In genomic region chr16:3114473-3115335, GRCm38 (mm10) we compare ENCODE assay signal across 8 mouse cellular contexts.
DNase-seq lines count a peak whose midpoint lies in the region; ATAC-seq and TF ChIP-seq lines count a peak whose summit lies in the region.
"Not testable (repeated sequence)": the region's sequence is repeated elsewhere in the genome, so short reads cannot be mapped to it uniquely, and the experiment has no call there.

No protein-coding gene starts in this region.

- not testable (repeated sequence) for TF ChIP-seq POLR2A in lung, adult 2 months (IDR thresholded peaks at IDR 0.05; ENCODE audit: borderline replicate concordance, extremely low read depth, low read depth, low read length)

- CTCF ChIA-PET in Patski (lab: Charles Lee), result not testable (repeated sequence)

- not testable (repeated sequence) for H3K4me1 ChIP-seq in hindbrain, embryonic 15.5 days (replicated peaks); lung, adult 2 months (ENCODE audit: control insufficient read depth, insufficient read depth, low read length); neural tube, embryonic 13.5 days (replicated peaks)

- not testable (repeated sequence) for H3K4me3 ChIP-seq in hindbrain, embryonic 15.5 days; lung, adult 2 months (replicated peaks; ENCODE audit: extremely low read depth, low read depth, low read length); neural tube, embryonic 13.5 days

- H3K9me3 ChIP-seq in hindbrain, embryonic 15.5 days; neural tube, embryonic 13.5 days: not testable (repeated sequence)

- not testable (repeated sequence) for TF ChIP-seq CTCF in Patski (IDR thresholded peaks at IDR 0.05); lung, adult 2 months (IDR thresholded peaks at IDR 0.05; ENCODE audit: insufficient read depth, low read length)

- intact Hi-C loops in gastrocnemius, postnatal 14 days (cut with DNase I; ENCODE audit: low total_unique reads), result not testable (repeated sequence)

- peak; percentile 96 for ATAC-seq in Patski
- ATAC-seq in hindbrain, embryonic 15.5 days (ENCODE audit: low FRiP score, low read depth), result peak; percentile 95
- peak; percentile 96 for ATAC-seq in neural tube, embryonic 13.5 days (ENCODE audit: low read depth)

- not testable (repeated sequence) for H3K9ac ChIP-seq in hindbrain, embryonic 15.5 days; neural tube, embryonic 13.5 days

- H3K4me2 ChIP-seq in hindbrain, embryonic 15.5 days; neural tube, embryonic 13.5 days: not testable (repeated sequence)

- in situ Hi-C loops in Patski (cut with MboI; ENCODE audit: low pct_unique_long_range_greater_than_20kb), result not testable (repeated sequence)

- H3K27ac ChIP-seq in hindbrain, embryonic 15.5 days (replicated peaks); neural tube, embryonic 13.5 days (replicated peaks): not testable (repeated sequence)

- not testable (repeated sequence) for H3K27me3 ChIP-seq in Patski; hindbrain, embryonic 15.5 days; neural tube, embryonic 13.5 days

- not testable (repeated sequence) for DNase-seq in Patski (ENCODE audit: low read depth, low spot score)
- peak; percentile 8 to 25 for DNase-seq in cerebellum, postnatal 36 days
- peak; percentile 53 for DNase-seq in gastrocnemius, postnatal 14 days
- DNase-seq in layer of hippocampus, adult 8-10 months (ENCODE audit: low spot score in 2 of 2), result peak; percentile 2 to 10
- DNase-seq in lung, adult 2 months, result peak; percentile 35
- DNase-seq in testis, postnatal 14 days (ENCODE audit: low spot score), result peak; percentile 48

- 51% methylated on average over 3 of the region's 3 CpGs for WGBS in hindbrain, embryonic 15.5 days
- WGBS in lung, adult 2 months, result 46% methylated on average over 3 of the region's 3 CpGs
- 58% methylated on average over 3 of the region's 3 CpGs for WGBS in neural tube, embryonic 13.5 days

- POLR2A ChIA-PET in Patski (lab: Charles Lee), result not testable (repeated sequence)

- H3K36me3 ChIP-seq in hindbrain, embryonic 15.5 days; neural tube, embryonic 13.5 days: not testable (repeated sequence)
